Mouse (Mus musculus): ENCODE data around the gene Dzip1l.
"Not testable (repeated sequence)": the region's sequence is repeated elsewhere in the genome, so short reads cannot be mapped to it uniquely, and the experiment has no call there.

Dzip1l gene

GRCm38 (mm10) chr9:99629281-99630011 lies at the start of gene Dzip1l:
Gene Dzip1l (plus strand): TSS chr9:99629496.
- ATAC-seq (ENCODE audit: insufficient number of reproducible peaks, low FRiP score, low TSS enrichment) = peak; percentile 65

GRCm38 (mm10) chr9:99580655-99581054 lies 48.6 kb upstream of the Dzip1l start:
- ATAC-seq (ENCODE audit: insufficient number of reproducible peaks, low FRiP score, low TSS enrichment) = no peak

- ATAC-seq (ENCODE audit: insufficient number of reproducible peaks, low FRiP score, low TSS enrichment) = peak; percentile 58; the same call in 1 of the 2 replicates
Observed at GRCm38 (mm10) chr9:99587505-99588202, 41.6 kb upstream of the Dzip1l start.

- no peak for ATAC-seq (ENCODE audit: insufficient number of reproducible peaks, low FRiP score, low TSS enrichment)
Observed at GRCm38 (mm10) chr9:99591144-99591543, 38.2 kb upstream of the Dzip1l start.

GRCm38 (mm10) chr9:99599127-99599526 lies 30.2 kb upstream of the Dzip1l start:
- not testable (repeated sequence) for ATAC-seq (ENCODE audit: insufficient number of reproducible peaks, low FRiP score, low TSS enrichment)

- no peak for ATAC-seq (ENCODE audit: insufficient number of reproducible peaks, low FRiP score, low TSS enrichment)
Observed at GRCm38 (mm10) chr9:99603566-99603965, 25.7 kb upstream of the Dzip1l start.

- ATAC-seq (ENCODE audit: insufficient number of reproducible peaks, low FRiP score, low TSS enrichment) = no peak
Observed at GRCm38 (mm10) chr9:99612202-99612601, 17.1 kb upstream of the Dzip1l start, which contains the start of gene A4gnt. Gene A4gnt (plus strand): TSS chr9:99612502.

- no peak for ATAC-seq (ENCODE audit: insufficient number of reproducible peaks, low FRiP score, low TSS enrichment)
Observed at GRCm38 (mm10) chr9:99619688-99620087, 9.6 kb upstream of the Dzip1l start.

GRCm38 (mm10) chr9:99620196-99620595 lies 9.1 kb upstream of the Dzip1l start:
- no peak for ATAC-seq (ENCODE audit: insufficient number of reproducible peaks, low FRiP score, low TSS enrichment)

- ATAC-seq (ENCODE audit: insufficient number of reproducible peaks, low FRiP score, low TSS enrichment) = no peak
Observed at GRCm38 (mm10) chr9:99622034-99622433, 7.3 kb upstream of the Dzip1l start.

GRCm38 (mm10) chr9:99622966-99623365 lies 6.3 kb upstream of the Dzip1l start:
- ATAC-seq (ENCODE audit: insufficient number of reproducible peaks, low FRiP score, low TSS enrichment) = no peak

- ATAC-seq (ENCODE audit: insufficient number of reproducible peaks, low FRiP score, low TSS enrichment) = no peak
Observed at GRCm38 (mm10) chr9:99624117-99624516, 5.2 kb upstream of the Dzip1l start.

GRCm38 (mm10) chr9:99628581-99628980 lies 715 bp upstream of the Dzip1l start:
- ATAC-seq (ENCODE audit: insufficient number of reproducible peaks, low FRiP score, low TSS enrichment) = no peak

- ATAC-seq (ENCODE audit: insufficient number of reproducible peaks, low FRiP score, low TSS enrichment) = peak; percentile 54; the same call in 1 of the 2 replicates
Observed at GRCm38 (mm10) chr9:99630071-99630470, 775 bp downstream of the Dzip1l start.

GRCm38 (mm10) chr9:99630528-99631125 lies 1.3 kb downstream of the Dzip1l start:
- ATAC-seq (ENCODE audit: insufficient number of reproducible peaks, low FRiP score, low TSS enrichment) = no peak

GRCm38 (mm10) chr9:99631781-99632180 lies 2.5 kb downstream of the Dzip1l start:
- ATAC-seq (ENCODE audit: insufficient number of reproducible peaks, low FRiP score, low TSS enrichment) = no peak

GRCm38 (mm10) chr9:99632264-99632663 lies 3.0 kb downstream of the Dzip1l start:
- ATAC-seq (ENCODE audit: insufficient number of reproducible peaks, low FRiP score, low TSS enrichment) = no peak

GRCm38 (mm10) chr9:99636776-99637175 lies 7.5 kb downstream of the Dzip1l start:
- ATAC-seq (ENCODE audit: insufficient number of reproducible peaks, low FRiP score, low TSS enrichment) = no peak

- ATAC-seq (ENCODE audit: insufficient number of reproducible peaks, low FRiP score, low TSS enrichment) = no peak
Observed at GRCm38 (mm10) chr9:99637227-99637626, 7.9 kb downstream of the Dzip1l start.

GRCm38 (mm10) chr9:99637736-99638135 lies 8.4 kb downstream of the Dzip1l start:
- no peak for ATAC-seq (ENCODE audit: insufficient number of reproducible peaks, low FRiP score, low TSS enrichment)

GRCm38 (mm10) chr9:99639957-99640356 lies 10.7 kb downstream of the Dzip1l start:
- no peak for ATAC-seq (ENCODE audit: insufficient number of reproducible peaks, low FRiP score, low TSS enrichment)
